ENCODE assay signal across 12 mouse cellular contexts in the genomic region with DNA sequence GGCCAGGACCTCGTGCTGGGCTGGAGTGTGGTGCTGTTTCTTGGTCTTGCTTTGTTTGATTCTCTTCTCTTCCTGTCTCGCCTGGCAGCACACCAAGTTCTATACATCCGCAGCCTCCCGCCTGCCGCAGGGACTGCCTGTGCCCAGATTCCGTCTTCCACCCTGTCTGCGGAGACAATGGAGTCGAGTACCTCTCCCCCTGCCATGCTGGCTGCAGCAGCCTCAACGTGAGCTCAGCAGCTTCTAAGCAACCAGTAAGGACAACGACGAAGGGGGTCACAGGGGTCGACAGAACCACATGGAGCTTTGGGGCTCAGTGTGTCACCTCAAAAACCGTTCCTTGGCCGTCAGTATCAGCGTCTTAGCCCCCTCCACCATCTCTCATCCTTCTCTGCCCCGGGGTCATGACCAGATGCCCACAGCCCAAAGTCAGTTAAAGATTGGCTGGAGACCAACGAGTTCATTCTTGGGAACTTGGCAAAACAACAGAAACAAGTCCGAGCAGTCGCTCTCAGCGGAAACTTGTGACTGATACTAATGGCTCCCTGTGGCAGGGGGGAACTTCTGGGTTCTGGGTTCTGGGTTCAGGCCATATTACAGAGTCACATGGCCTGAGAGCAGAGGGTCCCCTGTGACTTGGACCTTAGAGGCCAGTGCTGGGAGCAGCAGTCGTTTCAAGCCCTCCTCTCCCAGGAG. TPM values are rescaled to one million over a fixed set of nuclear protein-coding genes. Genes with fewer than 3 reads are reported as not detected.
DNase-seq lines count a peak whose midpoint lies in the region; TF ChIP-seq lines count a peak whose summit lies in the region.
"Had no signal": no experiment of that assay in that cellular context is flagged by ENCODE, and none has a peak within 500 bp of the region (broad histone marks: within the 10 kb centered on the region; RNA-seq: fewer than 3 reads in every experiment).

No protein-coding gene starts in this region.

- H3K4me3 ChIP-seq in spleen, adult 2 months (ENCODE audit: extremely low read depth, insufficient read depth, insufficient read length) = no peak overlapping the region
- no peak overlapping the region for H3K4me3 ChIP-seq in cerebellum, adult 2 months (replicated peaks; ENCODE audit: insufficient read depth, low read depth, low read length)
- H3K4me3 ChIP-seq: embryonic facial prominence, embryonic 13.5 days; neural tube, embryonic 12.5 days had no signal

- no peaks in the 10 kb centered on the region for H3K27me3 ChIP-seq in spleen, adult 2 months (ENCODE audit: control insufficient read depth, insufficient read depth, low read length)
- H3K27me3 ChIP-seq in cerebellum, adult 2 months (ENCODE audit: control insufficient read depth, insufficient read depth, low read length) = no peaks in the 10 kb centered on the region
- H3K27me3 ChIP-seq: embryonic facial prominence, embryonic 13.5 days; neural tube, embryonic 12.5 days; Patski had no signal

- TF ChIP-seq CTCF in spleen, adult 2 months (IDR thresholded peaks at IDR 0.05; ENCODE audit: extremely low read depth, insufficient read depth, insufficient read length, insufficient replicate concordance) = no peak
- no peak for TF ChIP-seq CTCF in cerebellum, adult 2 months (IDR thresholded peaks at IDR 0.05; ENCODE audit: borderline replicate concordance, insufficient read depth, low read depth, low read length)

- TF ChIP-seq POLR2A in spleen, adult 2 months (IDR thresholded peaks at IDR 0.05; ENCODE audit: low read depth, low read length) = no peak
- TF ChIP-seq POLR2A in cerebellum, adult 2 months (IDR thresholded peaks at IDR 0.05; ENCODE audit: borderline replicate concordance, insufficient read depth, low read length) = no peak

- peak; percentile 46 to 49 for DNase-seq in adrenal gland, postnatal 36 days
- no peak for DNase-seq in adrenal gland, adult 18-20 months (ENCODE audit: low spot score in 2 of 2)
- DNase-seq in spleen, adult 2 months (ENCODE audit: low read depth in 1 of 2, low spot score in 2 of 2) = no peak
- DNase-seq in spleen, postnatal 36 days (ENCODE audit: low spot score in 2 of 2) = no peak
- peak; percentile 64 to 86 for DNase-seq in kidney, postnatal 25 days
- DNase-seq in layer of hippocampus, adult 8-10 months (ENCODE audit: low spot score in 2 of 2) = no peak
- no peak for DNase-seq in cerebellum, adult 2 months
- no peak for DNase-seq in frontal cortex, postnatal 36 days (ENCODE audit: low spot score in 2 of 2)
- DNase-seq: gastrocnemius, postnatal 10 days had no signal

- 81% methylated on average over 21 of the region's 21 CpGs for WGBS in spleen, adult 2 months
- WGBS in cerebellum, adult 2 months = 41% methylated on average over 21 of the region's 21 CpGs

- H3K36me3 ChIP-seq in spleen, adult 2 months (ENCODE audit: control insufficient read depth, insufficient read depth, low read length) = no peaks in the 10 kb centered on the region
- H3K36me3 ChIP-seq: neural tube, embryonic 12.5 days had no signal

- H3K27ac ChIP-seq in spleen, adult 2 months (ENCODE audit: insufficient read depth, low read length) = 0 out of 2 replicates have a peak overlapping the region, but pooled peaks have one; percentile 20
- no peak overlapping the region for H3K27ac ChIP-seq in cerebellum, adult 2 months (ENCODE audit: insufficient read depth, low read length)
- H3K27ac ChIP-seq: embryonic facial prominence, embryonic 13.5 days; neural tube, embryonic 12.5 days had no signal

- no peaks in the 10 kb centered on the region for H3K4me1 ChIP-seq in spleen, adult 2 months (ENCODE audit: control insufficient read depth, insufficient read depth, insufficient read length)
- H3K4me1 ChIP-seq in cerebellum, adult 2 months (ENCODE audit: control insufficient read depth, insufficient read depth, low read length) = peaks cover 16% of the 10 kb centered on the region
- H3K4me1 ChIP-seq: neural tube, embryonic 12.5 days had no signal

RNA-seq across cellular contexts. Expression of gene Rab6b, which starts 34.6 kb away (rescaled TPM):
- total RNA-seq in adrenal gland, postnatal 36 days (2021) = 1 to 10 TPM; 2.8 to 3.0 TPM
- 1 to 10 TPM; 3.0 to 8.4 TPM for total RNA-seq in adrenal gland, adult 18-20 months (2021)
- 1.4 and 8.3 TPM in 2 replicates for polyA plus RNA-seq in spleen, adult 2 months (2012; rRNA removed)
- total RNA-seq in layer of hippocampus, adult 8-10 months (2022) = 100 to 1,000 TPM; 390 to 451 (median 427) TPM
- polyA plus RNA-seq in cerebellum, adult 2 months (2012; rRNA removed) = 188 and 199 TPM in 2 replicates

Comparison
In these comparisons a context has a peak if more than half of its experiments do, and no peak if none do; other contexts are left out.
1. DNase-seq: peak in adrenal gland, postnatal 36 days (2 of 2) and kidney, postnatal 25 days (2 of 2); none in adrenal gland, adult 18-20 months (0 of 2), spleen, adult 2 months (0 of 2), spleen, postnatal 36 days (0 of 2), layer of hippocampus, adult 8-10 months (0 of 2), cerebellum, adult 2 months (0 of 2) and frontal cortex, postnatal 36 days (0 of 2).
2. RNA of gene Rab6b, which starts 34.6 kb away (total RNA-seq): 390 to 451 TPM in layer of hippocampus, adult 8-10 months; 3.0 to 8.4 TPM in adrenal gland, adult 18-20 months and 2.8 to 3.0 TPM in adrenal gland, postnatal 36 days; every median in the first group is over 10 times any median in the second.